Comparison of ENCODE assay signal across 12 mouse cellular contexts in the genomic region with DNA sequence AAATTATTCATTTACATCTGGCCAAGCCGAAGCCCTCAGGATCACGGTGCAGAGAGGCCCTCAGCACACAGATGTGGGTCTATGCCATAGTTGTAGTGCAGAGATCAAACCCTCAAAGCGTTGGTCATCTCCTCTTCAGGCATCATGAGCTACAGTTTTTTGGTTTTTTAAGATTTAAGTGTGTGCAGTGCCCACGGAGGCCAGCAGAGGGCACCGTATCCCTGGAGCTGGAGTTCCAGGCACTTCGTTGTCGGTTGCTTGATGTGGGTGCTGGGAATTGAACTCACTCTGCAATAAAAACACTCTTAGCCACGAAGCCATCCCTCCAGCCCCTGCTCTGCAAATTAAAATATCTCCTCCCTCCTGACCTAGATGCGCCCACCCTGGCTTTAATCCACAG. TPM values are rescaled to one million over a fixed set of nuclear protein-coding genes. Genes with fewer than 3 reads are reported as not detected.
DNase-seq lines count a peak whose midpoint lies in the region; ATAC-seq and TF ChIP-seq lines count a peak whose summit lies in the region.
"Had no signal": no experiment of that assay in that cellular context is flagged by ENCODE, and none has a peak within 500 bp of the region (broad histone marks: within the 10 kb centered on the region; RNA-seq: fewer than 3 reads in every experiment).

No protein-coding gene starts in this region.

- intact Hi-C loops in gastrocnemius, adult 2 months (cut with DNase I) = no loop called here

- no peak overlapping the region for H3K4me3 ChIP-seq in gastrocnemius, adult 2 months
- no peak overlapping the region for H3K4me3 ChIP-seq in lung, embryonic 14.5 days (ENCODE audit: low read depth, low read length)
- no peak overlapping the region for H3K4me3 ChIP-seq in bone marrow, adult 2 months (replicated peaks; ENCODE audit: control insufficient read depth, low read depth, low read length)

- no peak for DNase-seq in gastrocnemius, adult 2 months
- no peak for DNase-seq in gastrocnemius, postnatal 10 days
- peak; percentile 37 for DNase-seq in lung, embryonic 14.5 days
- no peak for DNase-seq in lung, postnatal 25 days (ENCODE audit: low spot score)
- peak; percentile 13 for DNase-seq in lung, postnatal 10 days
- DNase-seq in gastrocnemius, postnatal 4 days (ENCODE audit: low spot score in 2 of 2) = no peak
- DNase-seq: cerebellum, postnatal 36 days; heart, adult 18-20 months had no signal

- ATAC-seq in lung, embryonic 14.5 days (ENCODE audit: insufficient read depth) = no peak
- ATAC-seq in megakaryocyte, adult 5-6 weeks (ENCODE audit: poor library complexity, severe bottlenecking) = no peak

- TF ChIP-seq POLR2A in bone marrow, adult 2 months (IDR thresholded peaks at IDR 0.05; ENCODE audit: borderline replicate concordance, control insufficient read depth, low read depth, low read length) = no peak

- no peaks in the 10 kb centered on the region for H3K27me3 ChIP-seq in lung, embryonic 14.5 days (ENCODE audit: insufficient read depth, low read length)

- no peaks in the 10 kb centered on the region for H3K36me3 ChIP-seq in lung, embryonic 14.5 days (ENCODE audit: insufficient read depth)
- H3K36me3 ChIP-seq: G1E had no signal

- no peak overlapping the region for H3K27ac ChIP-seq in gastrocnemius, adult 2 months
- H3K27ac ChIP-seq in lung, embryonic 14.5 days (ENCODE audit: low read depth) = no peak overlapping the region
- no peak overlapping the region for H3K27ac ChIP-seq in bone marrow, adult 2 months (ENCODE audit: control insufficient read depth, insufficient read depth, low read depth, low read length, poor library complexity)

- no peak overlapping the region for H3K4me2 ChIP-seq in lung, embryonic 14.5 days

- TF ChIP-seq CTCF in gastrocnemius, adult 2 months (IDR thresholded peaks at IDR 0.05) = peak; percentile 47
- peak; percentile 70 for TF ChIP-seq CTCF in lung, embryonic 14.5 days (IDR thresholded peaks at IDR 0.05; ENCODE audit: low read depth)
- TF ChIP-seq CTCF in bone marrow, adult 2 months (IDR thresholded peaks at IDR 0.05; ENCODE audit: control insufficient read depth, insufficient read depth, low read length) = 0 out of 2 replicates have a peak, but pooled peaks have one; percentile 27

- H3K9ac ChIP-seq in lung, embryonic 14.5 days = no peak overlapping the region

- WGBS in lung, embryonic 14.5 days = 29% methylated on average over 9 of the region's 9 CpGs
- WGBS in bone marrow, adult 2 months = 34% methylated on average over 9 of the region's 9 CpGs

- H3K9me3 ChIP-seq in lung, embryonic 14.5 days (ENCODE audit: low read depth, low read length) = no peaks in the 10 kb centered on the region

- H3K4me1 ChIP-seq in lung, embryonic 14.5 days (ENCODE audit: insufficient read depth) = no peaks in the 10 kb centered on the region
- H3K4me1 ChIP-seq in bone marrow, adult 2 months (ENCODE audit: control insufficient read depth, insufficient read depth, low read length) = no peaks in the 10 kb centered on the region

RNA-seq across cellular contexts. Expression of gene Tmem132d, which starts 58.3 kb away (rescaled TPM):
- total RNA-seq in gastrocnemius, adult 2 months (2021) = under 1 TPM in 1 of 2 experiments, not detected in 1; 0.03 TPM
- under 1 TPM in 1 of 2 experiments, not detected in 1; 0.11 TPM for total RNA-seq in gastrocnemius, postnatal 10 days (2021)
- polyA plus RNA-seq in lung, embryonic 14.5 days (2014; fragmentation: Nextera tagmentation; extraction: Ambion mirVana) = 2.6 and 3.3 TPM in 2 replicates
- polyA plus RNA-seq in bone marrow, adult 2 months (2011; ENCODE audit: insufficient read depth, insufficient read length, low replicate concordance, missing spikeins) = 1.2 TPM in 1 of 2 replicates, not detected in the other
- total RNA-seq in gastrocnemius, postnatal 4 days (2021) = under 1 TPM; 0.12 to 0.18 TPM
- not detected in 2 replicates for total RNA-seq in megakaryocyte, adult 5-6 weeks (2015)
- total RNA-seq in megakaryocyte, adult 5-6 weeks (2017) = 0.07 TPM in 1 of 2 replicates, not detected in the other
- total RNA-seq: heart, adult 18-20 months; megakaryocyte-erythroid progenitor cell, adult 5-6 weeks had no signal
- polyA plus RNA-seq: G1E had no signal

Comparison
In these comparisons a context has a peak if more than half of its experiments do, and no peak if none do; other contexts are left out.
1. DNase-seq: peak in lung, embryonic 14.5 days (single experiment) and lung, postnatal 10 days (single experiment); none in gastrocnemius, adult 2 months (single experiment), gastrocnemius, postnatal 10 days (single experiment), lung, postnatal 25 days (single experiment) and gastrocnemius, postnatal 4 days (0 of 2).
2. Peak in every context shown above with its lines, with median percentiles within 50 percentile points of each other: CTCF ChIP-seq.